Mouse (Mus musculus) embryonic facial prominence, embryonic 12.5 days (tissue): Measurements from ENCODE around the gene Gm10720. TPM values are rescaled to one million over a fixed set of nuclear protein-coding genes. Genes with fewer than 3 reads are reported as not detected.
A peak's percentile ranks its signal among the peaks of the same experiment; 100 is the strongest.
"Not testable (repeated sequence)": the region's sequence is repeated elsewhere in the genome, so short reads cannot be mapped to it uniquely, and the experiment has no call there.

Source experiments
- ATAC-seq: fragments of 200-750 bp; cut with Nextera tagmentation; 2 replicates; pipeline ENCODE4 v1.8.0; 2017; ENCODE audit not compliant: insufficient number of reproducible peaks, insufficient read depth, low FRiP score, low TSS enrichment
- H3K27ac ChIP-seq: fragments of 300-500 bp; sonication (generic); 2 replicates; pipeline ENCODE4 v1.5.1; 2016; ENCODE audit warnings: mild to moderate bottlenecking
- H3K27me3 ChIP-seq: fragments of 300-500 bp; sonication (generic); 2 replicates; pipeline ENCODE4 v1.6.1; 2016; ENCODE audit warnings: mild to moderate bottlenecking, moderate library complexity
- H3K36me3 ChIP-seq: fragments of 300-500 bp; sonication (generic); 2 replicates; pipeline ENCODE4 v1.6.1; 2016; ENCODE audit warnings: mild to moderate bottlenecking
- H3K4me1 ChIP-seq: fragments of 300-500 bp; sonication (generic); 2 replicates; pipeline ENCODE4 v1.6.1; 2016
- H3K4me2 ChIP-seq: fragments of 300-500 bp; sonication (generic); replicated peaks from 2 replicates; pipeline ENCODE4 v1.6.1; 2016; ENCODE audit warnings: mild to moderate bottlenecking, moderate library complexity
- H3K4me3 ChIP-seq: fragments of 300-500 bp; sonication (generic); 2 replicates; pipeline ENCODE4 v1.5.1; 2016; ENCODE audit warnings: mild to moderate bottlenecking
- H3K9ac ChIP-seq: fragments of 300-500 bp; sonication (generic); 2 replicates; pipeline ENCODE4 v1.6.1; 2016; ENCODE audit warnings: mild to moderate bottlenecking, moderate library complexity
- H3K9me3 ChIP-seq: fragments of 300-500 bp; sonication (generic); 2 replicates; pipeline ENCODE4 v1.6.1; 2016; ENCODE audit warnings: mild to moderate bottlenecking, moderate library complexity
- WGBS: fragments of 180-500 bp; shearing (Covaris S2); methylation state at CpG from one replicate; pipeline ENCODE4 v1.1.7; 2016; 5-methylcytosine and 5-hydroxymethylcytosine counted together
- polyA plus RNA-seq: library from polyadenylated mRNA; unstranded; fragments of >200 nt; fragmentation: Nextera tagmentation; extraction: Ambion mirVana; gene quantifications from 2 replicates; pipeline ENCODE4 v1.2.1, GENCODE M21; 2016

The Gm10720 gene
- polyA plus RNA-seq, 1 experiment from 2014 or later = not detected

DNA sequence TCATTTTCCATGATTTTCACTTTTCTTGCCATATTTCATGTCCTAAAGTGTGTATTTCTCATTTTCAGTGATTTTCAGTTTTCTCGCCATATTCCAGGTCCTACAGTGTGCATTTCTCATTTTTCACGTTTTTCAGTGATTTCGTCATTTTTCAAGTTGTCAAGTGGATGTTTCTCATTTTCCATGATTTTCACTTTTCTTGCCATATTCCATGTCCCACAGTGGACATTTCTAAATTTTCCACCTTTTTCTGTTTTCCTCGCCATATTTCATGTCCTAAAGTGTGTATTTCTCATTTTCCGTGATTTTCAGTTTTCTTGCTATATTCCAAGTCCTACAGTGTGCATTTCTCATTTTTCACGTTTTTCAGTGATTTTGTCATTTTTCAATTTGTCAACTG lies 442 bp downstream of the Gm10720 start:
- H3K27ac ChIP-seq, H3K27me3 ChIP-seq, H3K9ac ChIP-seq, H3K4me1 ChIP-seq, ATAC-seq, H3K9me3 ChIP-seq, H3K4me3 ChIP-seq, H3K4me2 ChIP-seq, H3K36me3 ChIP-seq: not testable (repeated sequence)
- WGBS = 75% methylated on average over 6 of the region's 6 CpGs

DNA sequence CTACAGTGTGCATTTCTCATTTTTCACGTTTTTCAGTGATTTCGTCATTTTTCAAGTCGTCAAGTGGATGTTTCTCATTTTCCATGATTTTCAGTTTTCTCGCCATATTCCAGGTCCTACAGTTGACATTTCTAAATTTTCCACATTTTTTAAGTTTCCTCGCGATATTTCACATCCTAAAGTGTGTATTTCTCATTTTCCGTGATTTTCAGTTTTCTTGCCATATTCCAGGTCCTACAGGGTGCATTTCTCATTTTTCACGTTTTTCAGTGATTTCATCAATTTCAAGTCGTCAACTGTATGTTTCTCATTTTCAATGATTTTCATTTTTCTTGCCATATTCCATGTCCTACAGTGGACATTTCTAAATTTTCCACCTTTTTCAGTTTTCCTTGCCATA lies 1.7 kb downstream of the Gm10720 start, which contains the start of gene Gm10719:
Gene Gm10719 (plus strand): TSS at position 301 of the 400 bp plus-strand sequence.
- H3K9ac ChIP-seq, H3K9me3 ChIP-seq, H3K4me2 ChIP-seq, H3K27me3 ChIP-seq, H3K4me3 ChIP-seq, H3K27ac ChIP-seq, ATAC-seq, H3K36me3 ChIP-seq, H3K4me1 ChIP-seq: not testable (repeated sequence)
- 29% methylated on average over 2 of the region's 9 CpGs for WGBS

- not testable (repeated sequence) for ATAC-seq, H3K36me3 ChIP-seq, H3K27ac ChIP-seq, H3K4me1 ChIP-seq, H3K4me2 ChIP-seq, H3K27me3 ChIP-seq, H3K4me3 ChIP-seq, H3K9me3 ChIP-seq, H3K9ac ChIP-seq
- WGBS = 62% methylated on average over 9 of the region's 9 CpGs
Observed at GRCm38 (mm10) chr9:3018944-3019343, 3.5 kb downstream of the Gm10720 start.

GRCm38 (mm10) chr9:3019835-3020727 lies 4.6 kb downstream of the Gm10720 start:
- 76% methylated on average over 17 of the region's 19 CpGs for WGBS
- H3K9ac ChIP-seq, H3K9me3 ChIP-seq, H3K27ac ChIP-seq, H3K36me3 ChIP-seq, H3K4me1 ChIP-seq, H3K27me3 ChIP-seq, H3K4me3 ChIP-seq, H3K4me2 ChIP-seq: not testable (repeated sequence)
- peak; percentile 68; the same call in 1 of the 2 replicates for ATAC-seq

GRCm38 (mm10) chr9:3022316-3023008 lies 7.0 kb downstream of the Gm10720 start:
- not testable (repeated sequence) for H3K4me1 ChIP-seq, H3K4me3 ChIP-seq, H3K36me3 ChIP-seq, H3K4me2 ChIP-seq, H3K9ac ChIP-seq, H3K27me3 ChIP-seq, H3K27ac ChIP-seq, H3K9me3 ChIP-seq, ATAC-seq
- 73% methylated on average over 11 of the region's 13 CpGs for WGBS

DNA sequence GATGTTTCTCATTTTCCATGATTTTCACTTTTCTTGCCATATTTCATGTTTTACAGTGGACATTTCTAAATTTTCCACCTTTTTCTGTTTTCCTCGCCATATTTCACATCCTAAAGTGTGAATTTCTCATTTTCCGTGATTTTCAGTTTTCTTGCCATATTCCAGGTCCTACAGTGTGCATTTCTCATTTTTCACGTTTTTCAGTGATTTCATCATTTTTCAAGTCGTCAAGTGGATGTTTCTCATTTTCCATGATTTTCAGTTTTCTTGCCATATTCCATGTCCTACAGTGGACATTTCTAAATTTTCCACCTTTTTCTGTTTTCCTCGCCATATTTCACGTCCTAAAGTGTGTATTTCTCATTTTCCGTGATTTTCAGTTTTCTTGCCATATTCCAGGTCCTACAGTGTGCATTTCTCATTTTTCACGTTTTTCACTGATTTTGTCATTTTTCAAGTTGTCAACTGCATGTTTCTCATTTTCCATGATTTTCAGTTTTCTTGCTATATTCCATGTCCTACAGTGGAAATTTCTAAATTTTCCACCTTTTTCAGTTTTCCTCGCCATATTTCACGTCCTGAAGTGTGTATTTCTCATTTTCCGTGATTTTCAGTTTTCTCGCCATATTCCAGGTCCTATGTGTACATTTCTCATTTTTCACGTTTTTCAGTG lies 8.0 kb downstream of the Gm10720 start, which contains the start of gene Gm10718:
Gene Gm10718 (plus strand): TSS at position 236 of the 673 bp plus-strand sequence.
- H3K9ac ChIP-seq, H3K27me3 ChIP-seq, H3K9me3 ChIP-seq, H3K4me3 ChIP-seq, H3K4me2 ChIP-seq, H3K4me1 ChIP-seq, ATAC-seq, H3K27ac ChIP-seq, H3K36me3 ChIP-seq: not testable (repeated sequence)
- WGBS = 76% methylated on average over 12 of the region's 13 CpGs

- not testable (repeated sequence) for H3K27me3 ChIP-seq, H3K4me3 ChIP-seq, H3K36me3 ChIP-seq, H3K4me2 ChIP-seq, H3K9me3 ChIP-seq, H3K27ac ChIP-seq, H3K4me1 ChIP-seq, H3K9ac ChIP-seq, ATAC-seq
- WGBS = 74% methylated on average over 16 of the region's 16 CpGs
Observed at GRCm38 (mm10) chr9:3023985-3024648, 8.7 kb downstream of the Gm10720 start.

GRCm38 (mm10) chr9:3024912-3025467 lies 9.5 kb downstream of the Gm10720 start, which contains the start of gene Gm10717:
Gene Gm10717 (plus strand): TSS chr9:3025417.
- WGBS = 69% methylated on average over 12 of the region's 12 CpGs
- not testable (repeated sequence) for H3K9ac ChIP-seq, H3K36me3 ChIP-seq, H3K27ac ChIP-seq, ATAC-seq, H3K4me1 ChIP-seq, H3K4me2 ChIP-seq, H3K9me3 ChIP-seq, H3K4me3 ChIP-seq, H3K27me3 ChIP-seq

DNA sequence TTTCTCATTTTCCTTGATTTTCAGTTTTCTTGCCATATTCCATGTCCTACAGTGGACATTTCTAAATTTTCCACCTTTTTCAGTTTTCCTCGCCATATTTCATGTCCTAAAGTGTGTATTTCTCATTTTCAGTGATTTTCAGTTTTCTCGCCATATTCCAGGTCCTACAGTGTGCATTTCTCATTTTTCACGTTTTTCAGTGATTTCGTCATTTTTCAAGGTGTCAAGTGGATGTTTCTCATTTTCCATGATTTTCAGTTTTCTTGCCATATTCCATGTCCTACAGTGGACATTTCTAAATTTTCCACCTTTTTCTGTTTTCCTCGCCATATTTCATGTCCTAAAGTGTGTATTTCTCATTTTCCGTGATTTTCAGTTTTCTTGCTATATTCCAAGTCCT lies 10.2 kb downstream of the Gm10720 start:
- H3K4me1 ChIP-seq, H3K27me3 ChIP-seq, H3K9me3 ChIP-seq, H3K9ac ChIP-seq, H3K36me3 ChIP-seq, H3K4me2 ChIP-seq, H3K27ac ChIP-seq, H3K4me3 ChIP-seq, ATAC-seq: not testable (repeated sequence)
- WGBS = 76% methylated on average over 5 of the region's 6 CpGs

- 76% methylated on average over 5 of the region's 5 CpGs for WGBS
- not testable (repeated sequence) for H3K4me2 ChIP-seq, H3K27ac ChIP-seq, H3K4me1 ChIP-seq, H3K9ac ChIP-seq, H3K4me3 ChIP-seq, H3K27me3 ChIP-seq, ATAC-seq, H3K36me3 ChIP-seq, H3K9me3 ChIP-seq
Observed at GRCm38 (mm10) chr9:3026136-3026535, 10.7 kb downstream of the Gm10720 start.

DNA sequence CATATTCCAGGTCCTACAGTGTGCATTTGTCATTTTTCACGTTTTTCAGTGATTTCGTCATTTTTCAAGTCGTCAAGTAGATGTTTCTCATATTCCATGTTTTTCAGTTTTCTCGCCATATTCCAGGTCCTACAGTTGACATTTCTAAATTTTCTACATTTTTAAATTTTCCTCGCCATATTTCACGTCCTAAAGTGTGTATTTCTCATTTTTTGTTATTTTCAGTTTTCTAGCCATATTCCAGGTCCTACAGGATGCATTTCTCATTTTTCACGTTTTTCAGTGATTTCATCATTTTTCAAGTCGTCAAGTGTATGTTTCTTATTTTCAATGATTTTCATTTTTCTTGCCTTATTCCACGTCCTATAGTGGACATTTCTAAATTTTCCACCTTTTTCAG lies 11.3 kb downstream of the Gm10720 start:
- H3K4me2 ChIP-seq, ATAC-seq, H3K27me3 ChIP-seq, H3K27ac ChIP-seq, H3K36me3 ChIP-seq, H3K9ac ChIP-seq, H3K9me3 ChIP-seq, H3K4me1 ChIP-seq, H3K4me3 ChIP-seq: not testable (repeated sequence)
- WGBS = 64% methylated on average over 9 of the region's 9 CpGs
